Mouse (Mus musculus) megakaryocyte, embryonic 14.5 days (primary cell): ENCODE data around the gene Morc2a. TPM values are rescaled to one million over a fixed set of nuclear protein-coding genes. Genes with fewer than 3 reads are reported as not detected.

ENCODE experiments used
- H3K27me3 ChIP-seq: replicated peaks from 2 replicates; pipeline ENCODE3; 2012; ENCODE audit warnings: inconsistent platforms
- H3K36me3 ChIP-seq: replicated peaks from 2 replicates; pipeline ENCODE3; 2012; ENCODE audit warnings: low read length, inconsistent platforms, mixed read lengths
- H3K4me1 ChIP-seq: 2 replicates; pipeline ENCODE4 v1.6.1; 2012; ENCODE audit warnings: inconsistent platforms
- H3K4me3 ChIP-seq: replicated peaks from 2 replicates; pipeline ENCODE3; 2012; ENCODE audit warnings: moderate library complexity, mild to moderate bottlenecking, inconsistent platforms
- H3K9me3 ChIP-seq: 2 replicates; pipeline ENCODE4 v1.6.1; 2012; ENCODE audit warnings: inconsistent platforms
- FLI1 ChIP-seq: IDR thresholded peaks from 2 replicates; pipeline ENCODE4 v1.6.1; 2012; ENCODE audit warnings: low read length, inconsistent platforms, mixed read lengths
- GATA1 ChIP-seq: IDR thresholded peaks from 3 replicates; pipeline ENCODE4 v1.6.1; 2012; ENCODE audit warnings: mixed read lengths, low read length, inconsistent platforms, borderline replicate concordance
- polyA plus RNA-seq: library from polyadenylated mRNA; stranded (reverse); fragments of >175 nt; gene quantifications from 2 replicates; pipeline ENCODE4 v1.2.3, GENCODE M21; 2012; ENCODE audit warnings: low replicate concordance; ENCODE audit not compliant: insufficient read depth

Gene Morc2a
- polyA plus RNA-seq, 1 experiment = 1.6 TPM

DNA sequence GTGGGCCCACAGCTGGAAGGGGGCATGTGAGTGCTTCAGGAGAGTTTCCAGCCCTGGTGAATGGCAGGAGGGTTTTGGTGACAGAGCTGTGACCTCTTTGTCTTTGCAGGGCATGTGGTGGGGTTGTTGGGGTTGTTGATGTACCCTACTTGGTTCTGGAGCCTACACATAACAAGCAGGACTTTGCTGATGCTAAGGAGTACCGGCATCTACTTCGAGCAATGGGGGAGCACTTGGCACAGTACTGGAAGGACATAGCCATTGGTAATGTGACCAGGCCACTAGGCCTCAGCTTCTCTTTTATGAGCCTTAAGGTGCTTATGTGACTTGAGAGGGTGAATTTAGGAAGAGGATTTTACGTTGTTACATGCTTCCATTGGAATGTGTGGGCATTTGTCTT, 30.8 kb downstream of the Morc2a start:
- Histone ChIP-seq H3K4me1 (peaks cover 6% of the 10 kb centered on the region; the same call in 1 of the 2 replicates), H3K9me3 (no peaks in the 10 kb centered on the region), H3K4me3 (no peak overlapping the region), H3K27me3 (no peaks in the 10 kb centered on the region), H3K36me3 (peaks cover 98% of the 10 kb centered on the region)
- TF ChIP-seq GATA1 (no peak), FLI1 (no peak)

DNA sequence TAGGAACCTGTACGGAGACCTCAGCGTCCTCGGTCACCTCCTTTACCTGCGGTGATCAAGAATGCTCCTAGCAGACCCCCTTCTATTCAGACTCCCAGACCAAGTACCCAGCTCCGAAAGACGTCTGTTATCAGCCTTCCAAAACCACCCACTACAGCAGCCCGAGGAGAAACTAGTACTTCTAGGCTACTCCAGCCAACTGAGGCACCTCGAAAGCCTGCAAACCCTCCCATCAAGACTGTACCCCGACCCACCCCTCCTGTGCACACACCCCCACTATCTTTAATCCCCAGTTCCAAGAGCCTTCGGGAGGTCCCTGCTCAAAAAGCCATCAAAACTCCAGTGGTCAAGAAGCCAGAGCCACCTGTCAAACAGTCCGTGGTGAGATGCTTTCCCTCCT, 34.7 kb downstream of the Morc2a start:
- Histone ChIP-seq H3K4me3 (no peak overlapping the region), H3K36me3 (peaks cover 98% of the 10 kb centered on the region), H3K9me3 (no peaks in the 10 kb centered on the region), H3K4me1 (peaks cover 6% of the 10 kb centered on the region; the same call in 1 of the 2 replicates), H3K27me3 (no peaks in the 10 kb centered on the region)
- TF ChIP-seq GATA1 (no peak), FLI1 (no peak)

DNA sequence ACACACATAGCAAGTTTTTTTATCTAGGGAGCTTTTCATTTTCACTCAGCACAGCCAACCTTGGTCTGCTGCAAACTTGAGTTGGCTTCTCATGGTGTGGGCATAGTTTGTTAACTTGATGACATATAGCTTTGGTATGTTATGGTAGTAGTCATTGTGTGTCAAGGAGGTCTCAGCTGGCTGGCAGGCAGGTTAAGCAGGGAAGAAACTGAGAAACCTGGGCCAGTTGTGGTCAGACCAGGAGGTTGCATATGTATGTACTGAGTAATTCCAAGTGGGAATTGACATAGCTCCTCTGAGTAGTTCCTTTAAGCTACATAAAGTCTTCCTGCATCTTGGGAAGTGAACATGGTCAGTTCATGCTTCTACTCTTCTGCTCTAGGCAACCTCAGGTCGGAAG, 35.2 kb downstream of the Morc2a start:
- Histone ChIP-seq H3K27me3 (no peaks in the 10 kb centered on the region), H3K4me1 (peaks cover 6% of the 10 kb centered on the region; the same call in 1 of the 2 replicates), H3K4me3 (no peak overlapping the region), H3K9me3 (no peaks in the 10 kb centered on the region), H3K36me3 (peaks cover 98% of the 10 kb centered on the region)
- TF ChIP-seq GATA1 (no peak), FLI1 (no peak)

DNA sequence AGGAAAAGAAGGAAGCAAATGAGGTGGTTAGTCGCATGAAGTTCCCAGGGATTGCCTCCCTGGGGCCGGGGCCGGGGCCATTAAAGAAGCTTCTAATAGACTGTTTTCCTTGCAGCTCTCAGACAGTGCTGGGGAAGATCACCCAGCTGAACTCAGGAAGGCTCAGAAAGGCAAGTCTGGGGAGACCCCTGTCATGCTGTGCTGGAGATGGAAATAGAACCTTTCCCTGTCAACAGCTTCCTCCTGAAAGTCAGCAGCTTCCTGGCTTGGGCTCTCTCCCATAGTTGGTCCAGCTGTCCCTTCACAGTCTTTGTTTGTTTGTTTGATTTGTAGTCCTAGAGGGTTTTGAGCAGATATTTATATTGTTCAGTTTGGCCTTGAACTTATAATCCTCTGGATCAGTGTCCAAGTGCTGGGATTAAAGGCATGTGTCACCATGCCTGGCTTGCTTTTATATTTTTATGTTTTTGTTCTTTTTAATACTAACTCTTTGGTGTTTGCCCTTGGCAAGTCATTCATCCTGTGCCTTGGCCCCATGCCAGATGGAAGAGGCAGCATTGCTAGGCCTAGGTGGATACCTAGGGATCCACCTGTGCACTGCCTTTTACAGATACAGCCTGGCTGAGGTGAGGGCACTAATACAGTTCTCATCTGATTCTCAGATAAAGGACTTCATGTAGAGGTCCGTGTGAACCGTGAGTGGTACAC, 35.9 kb downstream of the Morc2a start:
- H3K4me1 ChIP-seq = peaks cover 6% of the 10 kb centered on the region; the same call in 1 of the 2 replicates
- H3K27me3 ChIP-seq = no peaks in the 10 kb centered on the region
- H3K36me3 ChIP-seq = peaks cover 98% of the 10 kb centered on the region
- no peak for TF ChIP-seq FLI1
- no peak for TF ChIP-seq GATA1
- H3K9me3 ChIP-seq = no peaks in the 10 kb centered on the region
- no peak overlapping the region for H3K4me3 ChIP-seq

DNA sequence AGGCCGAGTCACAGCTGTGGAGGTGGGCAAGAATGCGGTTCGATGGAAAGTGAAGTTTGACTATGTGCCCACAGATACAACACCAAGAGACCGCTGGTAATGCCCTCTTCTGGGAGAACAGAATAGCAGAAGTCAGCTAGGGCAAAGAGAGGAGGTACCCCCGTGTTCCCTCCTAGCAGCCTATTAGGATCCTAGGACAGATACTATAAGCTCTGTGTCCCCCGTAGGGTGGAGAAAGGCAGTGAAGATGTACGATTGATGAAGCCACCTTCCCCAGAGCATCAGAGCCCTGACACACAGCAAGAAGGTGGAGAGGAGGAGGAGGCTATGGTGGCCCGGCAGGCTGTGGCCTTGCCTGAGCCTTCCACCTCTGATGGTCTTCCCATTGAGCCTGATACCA, 36.4 kb downstream of the Morc2a start:
- Histone ChIP-seq H3K27me3 (no peaks in the 10 kb centered on the region), H3K4me3 (no peak overlapping the region), H3K9me3 (no peaks in the 10 kb centered on the region), H3K36me3 (peaks cover 98% of the 10 kb centered on the region), H3K4me1 (peaks cover 6% of the 10 kb centered on the region; the same call in 1 of the 2 replicates)
- TF ChIP-seq GATA1 (no peak), FLI1 (no peak)

DNA sequence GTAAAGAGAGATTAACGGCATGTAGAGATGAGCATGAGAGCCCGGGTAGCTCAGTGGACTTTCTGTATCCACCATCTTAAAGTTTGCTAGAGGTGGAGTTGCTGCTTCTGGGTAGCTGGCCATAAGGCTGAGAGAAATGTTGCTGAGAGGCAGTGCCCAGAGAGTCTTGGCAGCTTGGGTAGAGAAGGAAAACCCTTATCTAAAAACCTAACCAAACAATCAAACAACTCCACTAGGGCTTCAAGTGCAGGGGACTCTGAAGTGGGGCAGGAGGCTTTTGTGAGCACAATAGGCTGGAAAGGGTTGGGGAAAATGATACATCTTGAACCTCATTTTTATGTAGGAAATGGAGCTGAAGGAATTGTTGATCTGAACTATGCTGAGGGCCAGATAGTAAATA, 37.3 kb downstream of the Morc2a start:
- H3K4me3 ChIP-seq = no peak overlapping the region
- peaks cover 98% of the 10 kb centered on the region for H3K36me3 ChIP-seq
- H3K27me3 ChIP-seq = no peaks in the 10 kb centered on the region
- H3K9me3 ChIP-seq = no peaks in the 10 kb centered on the region
- H3K4me1 ChIP-seq = peaks cover 6% of the 10 kb centered on the region; the same call in 1 of the 2 replicates
- TF ChIP-seq FLI1 (no peak), GATA1 (no peak)

DNA sequence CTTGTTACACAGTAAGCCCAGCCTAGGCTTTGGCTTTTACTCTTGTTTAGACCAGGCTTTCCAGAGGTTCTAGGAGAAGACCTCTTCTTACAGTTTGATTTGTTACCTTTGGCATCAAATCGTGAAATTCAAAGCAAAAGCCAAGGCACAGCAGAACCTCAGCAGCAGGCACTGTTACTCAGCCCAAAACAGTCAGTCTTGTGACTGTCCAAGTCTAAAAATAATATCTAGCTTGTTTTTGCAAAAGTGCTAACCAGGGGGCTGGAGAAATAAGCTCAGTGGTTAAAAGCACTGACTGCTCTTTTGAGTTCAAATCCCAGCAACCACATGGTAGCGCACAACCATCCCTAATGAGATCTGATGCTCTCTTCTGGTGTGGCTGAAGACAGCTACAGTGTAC, 37.9 kb downstream of the Morc2a start:
- H3K4me3 ChIP-seq = no peak overlapping the region
- no peaks in the 10 kb centered on the region for H3K9me3 ChIP-seq
- peaks cover 6% of the 10 kb centered on the region; the same call in 1 of the 2 replicates for H3K4me1 ChIP-seq
- no peaks in the 10 kb centered on the region for H3K27me3 ChIP-seq
- no peak for TF ChIP-seq GATA1
- TF ChIP-seq FLI1 = no peak
- H3K36me3 ChIP-seq = peaks cover 99% of the 10 kb centered on the region

DNA sequence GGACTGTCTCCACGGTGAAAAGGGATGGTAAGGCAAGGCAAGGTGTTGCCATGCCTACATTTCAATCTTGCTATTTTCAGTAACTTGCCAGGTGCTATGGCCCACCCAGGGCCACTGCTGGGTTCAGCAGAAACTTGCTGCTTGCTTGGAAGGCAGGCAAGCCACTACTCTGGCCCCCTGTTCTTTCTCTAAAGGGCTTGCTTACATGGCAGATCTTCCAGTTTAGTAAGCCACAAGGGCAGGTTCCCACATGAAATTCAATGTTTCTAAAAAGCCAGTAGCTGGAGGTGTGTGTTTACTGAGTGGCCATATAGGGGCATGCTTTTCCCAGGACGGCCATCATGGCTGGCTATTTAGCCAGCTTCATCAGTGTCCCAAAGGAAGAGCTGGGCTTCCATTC, 42.8 kb downstream of the Morc2a start:
- H3K9me3 ChIP-seq = no peaks in the 10 kb centered on the region
- no peak overlapping the region for H3K4me3 ChIP-seq
- H3K27me3 ChIP-seq = no peaks in the 10 kb centered on the region
- H3K4me1 ChIP-seq = no peaks in the 10 kb centered on the region
- TF ChIP-seq FLI1 (no peak), GATA1 (no peak)
- peaks cover 67% of the 10 kb centered on the region for H3K36me3 ChIP-seq

DNA sequence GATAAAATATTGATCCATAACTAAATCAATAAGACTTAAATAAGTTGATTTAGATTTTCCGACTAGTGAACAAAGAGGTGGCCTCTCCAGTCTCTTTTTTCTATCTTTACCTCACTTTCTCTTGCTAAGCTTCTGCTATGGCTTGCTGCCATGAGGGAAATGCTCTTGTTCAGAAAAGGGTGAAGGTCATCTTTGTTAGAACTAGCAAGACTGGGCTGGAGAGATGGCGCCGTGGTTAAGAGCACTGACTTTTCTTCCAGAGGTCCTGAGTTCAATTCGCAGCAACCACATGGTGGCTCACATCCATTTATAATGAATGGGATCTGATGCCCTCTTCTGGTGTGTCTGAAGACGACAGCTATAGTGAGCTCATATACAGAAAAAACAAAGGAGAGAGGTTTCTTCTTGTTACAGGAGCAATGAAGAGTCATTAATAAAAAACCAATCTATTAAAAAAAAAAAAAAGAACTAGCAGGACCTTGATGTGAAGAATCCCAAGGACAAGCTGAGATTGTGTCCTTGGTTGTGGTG, 47.2 kb downstream of the Morc2a start:
- no peaks in the 10 kb centered on the region for H3K27me3 ChIP-seq
- peaks cover 23% of the 10 kb centered on the region for H3K36me3 ChIP-seq
- no peak for TF ChIP-seq FLI1
- TF ChIP-seq GATA1 = no peak
- H3K9me3 ChIP-seq = no peaks in the 10 kb centered on the region
- H3K4me1 ChIP-seq = no peaks in the 10 kb centered on the region
- no peak overlapping the region for H3K4me3 ChIP-seq

DNA sequence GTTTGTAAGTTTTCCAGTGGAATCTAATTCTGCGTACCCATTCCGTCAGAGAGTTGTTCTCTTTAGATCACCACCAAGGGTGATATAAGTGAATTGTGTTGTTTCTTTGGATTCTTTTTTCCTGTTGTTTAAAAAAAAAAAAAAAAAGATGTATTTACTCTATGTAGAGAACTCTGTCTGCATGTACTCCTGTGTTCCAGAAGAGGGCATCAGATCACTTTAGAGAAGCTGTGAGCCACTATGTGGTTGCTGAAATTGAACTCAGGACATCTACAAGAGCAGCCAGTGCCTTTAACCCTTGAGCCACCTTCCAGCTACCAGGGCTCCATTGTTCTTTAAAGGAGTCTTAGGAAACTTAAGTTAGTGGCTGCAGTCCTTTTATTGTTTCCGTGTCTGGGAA, 48.5 kb downstream of the Morc2a start:
- Histone ChIP-seq H3K9me3 (no peaks in the 10 kb centered on the region), H3K4me3 (no peak overlapping the region), H3K27me3 (no peaks in the 10 kb centered on the region), H3K4me1 (peaks cover 6% of the 10 kb centered on the region), H3K36me3 (peaks cover 11% of the 10 kb centered on the region)
- TF ChIP-seq GATA1 (no peak), FLI1 (no peak)

DNA sequence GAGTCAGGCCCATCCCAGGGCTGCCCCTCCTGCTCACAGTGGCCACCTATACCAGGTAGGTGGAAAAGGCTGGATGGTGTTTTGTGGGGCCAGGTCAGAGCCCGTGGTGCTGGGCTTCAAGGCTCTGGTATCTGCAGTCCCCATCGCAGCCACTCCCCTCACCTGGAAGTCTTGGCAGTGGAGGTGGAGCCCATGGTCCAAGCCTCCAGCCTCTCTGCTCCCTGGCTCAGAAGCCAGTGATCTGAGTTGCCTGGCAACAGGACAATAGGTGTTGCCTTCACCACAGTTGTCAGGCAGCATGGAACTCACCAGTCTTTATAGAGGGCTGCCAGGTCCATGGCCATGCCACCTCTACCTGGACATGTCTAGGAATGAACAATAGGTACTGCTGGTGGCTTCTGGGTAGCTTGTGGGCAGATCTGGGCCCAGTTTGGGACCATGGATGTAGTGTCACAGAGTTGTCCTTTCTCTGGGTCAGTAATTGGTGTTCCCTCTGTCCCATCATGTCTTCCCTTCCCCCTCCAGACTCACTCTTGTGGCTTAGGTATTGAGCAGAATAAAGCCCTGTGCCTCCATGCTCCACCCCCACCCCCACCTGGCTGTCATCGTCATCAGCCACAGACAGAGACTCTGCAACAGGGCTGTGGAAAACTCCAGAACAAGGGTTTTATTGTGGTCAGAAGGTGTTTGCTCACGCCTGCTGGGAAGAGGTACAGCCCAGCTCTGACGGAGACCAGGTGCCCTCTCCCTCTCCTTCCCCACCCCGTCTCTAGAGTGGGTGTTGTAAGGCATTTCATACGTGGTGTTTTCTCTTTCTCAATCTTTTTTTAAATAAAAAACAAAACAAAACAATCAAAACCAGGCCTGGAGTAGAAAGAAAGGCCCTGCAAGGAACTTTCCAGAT, 54.4 kb downstream of the Morc2a start:
- Histone ChIP-seq H3K4me3 (no peak overlapping the region), H3K4me1 (peaks cover 21% of the 10 kb centered on the region), H3K27me3 (peaks cover 12% of the 10 kb centered on the region), H3K36me3 (no peaks in the 10 kb centered on the region), H3K9me3 (peaks cover 6% of the 10 kb centered on the region; the same call in 1 of the 2 replicates)
- TF ChIP-seq GATA1 (no peak), FLI1 (no peak)
